Mouse (Mus musculus) heart, adult 2 months (tissue): ENCODE measurements around the gene Polh.

Source experiments
- CTCF ChIP-seq: fragments of 200-600 bp; IDR thresholded peaks from 2 replicates; pipeline ENCODE4 v1.8.1; 2022; ENCODE audit warnings: antibody characterized with exemption, mild to moderate bottlenecking, moderate library complexity
- POLR2A ChIP-seq: fragments of 200-500 bp; IDR thresholded peaks from 2 replicates; pipeline ENCODE4 v1.6.1; 2011; ENCODE audit warnings: mild to moderate bottlenecking, low read depth, low read length, control low read depth; ENCODE audit not compliant: insufficient read depth

DNA sequence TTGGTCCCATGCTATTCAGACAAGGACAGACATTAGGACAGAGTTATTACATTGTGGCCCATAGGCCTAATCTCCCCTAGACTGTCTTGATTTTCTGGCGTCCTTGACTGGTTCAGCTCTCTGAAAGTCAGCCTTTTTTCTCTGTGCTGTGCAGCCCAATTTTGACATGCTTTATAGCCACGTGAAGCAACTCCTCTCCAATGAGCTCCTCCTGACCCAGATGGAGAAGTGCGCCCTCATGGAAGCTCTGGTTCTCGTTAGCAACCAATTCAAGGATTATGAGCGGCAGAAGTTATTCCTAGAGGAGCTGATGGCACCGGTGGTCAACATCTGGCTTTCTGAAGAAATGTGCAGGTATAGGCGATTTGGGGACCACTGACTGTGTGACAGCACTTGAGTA, 25.1 kb upstream of the Polh start:
- TF ChIP-seq POLR2A (no peak), CTCF (no peak)
